Mouse (Mus musculus) lung, postnatal 0 days (tissue): ENCODE measurements around the gene Prex1.

ENCODE experiments used
- CTCF ChIP-seq: IDR thresholded peaks from 2 replicates; pipeline ENCODE4 v1.5.1; 2016; ENCODE audit warnings: antibody characterized with exemption, mild to moderate bottlenecking
- EP300 ChIP-seq: IDR thresholded peaks from 2 replicates; pipeline ENCODE4 v1.6.1; 2016; ENCODE audit warnings: antibody characterized with exemption, mild to moderate bottlenecking, control low read depth

GRCm38 (mm10) chr2:166615338-166616075 lies 98.1 kb downstream of the Prex1 start:
- TF ChIP-seq CTCF (no peak), EP300 (no peak)
